21 mouse cellular contexts compared by ENCODE assay signal in genomic region chr5:36560490-36560889, GRCm38 (mm10). TPM values are rescaled to one million over a fixed set of nuclear protein-coding genes. Genes with fewer than 3 reads are reported as not detected.
A peak's percentile ranks its signal among the peaks of the same experiment; 100 is the strongest.
DNase-seq lines count a peak whose midpoint lies in the region; ATAC-seq and TF ChIP-seq lines count a peak whose summit lies in the region.
"Had no signal": no experiment of that assay in that cellular context is flagged by ENCODE, and none has a peak within 500 bp of the region (broad histone marks: within the 10 kb centered on the region; RNA-seq: fewer than 3 reads in every experiment).

No protein-coding gene starts in this region.

- TF ChIP-seq CTCF in lung, postnatal 0 days (IDR thresholded peaks at IDR 0.05), result no peak
- TF ChIP-seq CTCF in liver, postnatal 0 days (IDR thresholded peaks at IDR 0.05; ENCODE audit: low read depth), result no peak

- no peak overlapping the region for H3K4me3 ChIP-seq in heart, embryonic 15.5 days
- no peak overlapping the region for H3K4me3 ChIP-seq in lung, postnatal 0 days (ENCODE audit: low read depth, low read length)
- H3K4me3 ChIP-seq in liver, postnatal 0 days (ENCODE audit: low read depth, low read length), result no peak overlapping the region
- H3K4me3 ChIP-seq: heart, embryonic 10.5 days; limb, embryonic 13.5 days; midbrain, embryonic 12.5 days; neural tube, embryonic 13.5 days had no signal

- peaks cover 24% of the 10 kb centered on the region for H3K4me1 ChIP-seq in heart, embryonic 15.5 days (replicated peaks)
- H3K4me1 ChIP-seq in lung, postnatal 0 days (ENCODE audit: insufficient read depth, low read depth, low read length), result peaks cover 11% of the 10 kb centered on the region
- peaks cover 71% of the 10 kb centered on the region for H3K4me1 ChIP-seq in liver, postnatal 0 days (ENCODE audit: insufficient read depth)

- no peak for DNase-seq in heart, postnatal 10 days
- DNase-seq in lung, postnatal 0 days (ENCODE audit: low spot score), result no peak
- no peak for DNase-seq in lung, postnatal 14 days
- DNase-seq in liver, postnatal 0 days, result no peak
- no peak for DNase-seq in left cerebral cortex, postnatal 36 days (ENCODE audit: low spot score in 2 of 2)
- DNase-seq in thymus, postnatal 25 days, result no peak
- DNase-seq: adrenal gland, postnatal 14 days; cerebellum, adult 11-12 months; cerebellum, postnatal 14 days; embryo, embryonic 11 days; lung, embryonic 14.5 days; spleen, adult 18-20 months; thymus, postnatal 14 days had no signal

- ATAC-seq in heart, embryonic 15.5 days (replicated peaks; ENCODE audit: insufficient number of reproducible peaks, insufficient read depth, low FRiP score, low read depth), result no peak
- no peak for ATAC-seq in lung, postnatal 0 days
- peak; percentile 33 for ATAC-seq in liver, postnatal 0 days
- ATAC-seq: forebrain, embryonic 16.5 days; hindbrain, embryonic 16.5 days had no signal

- 86% methylated on average over 4 of the region's 4 CpGs for WGBS in heart, embryonic 15.5 days
- 94% methylated on average over 4 of the region's 4 CpGs for WGBS in lung, postnatal 0 days
- WGBS in liver, postnatal 0 days (ENCODE audit: insufficient replicate concordance), result 69% methylated on average over 4 of the region's 4 CpGs

- H3K27ac ChIP-seq in heart, embryonic 15.5 days, result 0 out of 2 replicates have a peak overlapping the region, but pooled peaks have one; percentile 25
- 0 out of 2 replicates have a peak overlapping the region, but pooled peaks have one; percentile 51 for H3K27ac ChIP-seq in lung, postnatal 0 days (ENCODE audit: low read length)
- H3K27ac ChIP-seq in liver, postnatal 0 days (ENCODE audit: low read depth), result peak overlapping the region; percentile 78
- H3K27ac ChIP-seq: heart, embryonic 10.5 days; midbrain, embryonic 12.5 days; neural tube, embryonic 13.5 days had no signal

- H3K4me2 ChIP-seq in heart, embryonic 15.5 days, result no peak overlapping the region
- H3K4me2 ChIP-seq in lung, postnatal 0 days (replicated peaks; ENCODE audit: low read depth, low read length), result no peak overlapping the region
- H3K4me2 ChIP-seq in liver, postnatal 0 days (ENCODE audit: low read depth, low read length), result no peak overlapping the region
- H3K4me2 ChIP-seq: limb, embryonic 13.5 days; lung, embryonic 14.5 days; midbrain, embryonic 12.5 days; neural tube, embryonic 13.5 days had no signal

- no peaks in the 10 kb centered on the region for H3K9me3 ChIP-seq in heart, embryonic 15.5 days (replicated peaks)
- no peaks in the 10 kb centered on the region for H3K9me3 ChIP-seq in lung, postnatal 0 days (ENCODE audit: low read length)
- no peaks in the 10 kb centered on the region for H3K9me3 ChIP-seq in liver, postnatal 0 days (ENCODE audit: low read length)
- H3K9me3 ChIP-seq: heart, embryonic 10.5 days; limb, embryonic 13.5 days; midbrain, embryonic 12.5 days; neural tube, embryonic 13.5 days had no signal

- no peak overlapping the region for H3K9ac ChIP-seq in heart, embryonic 15.5 days
- no peak overlapping the region for H3K9ac ChIP-seq in lung, postnatal 0 days (replicated peaks; ENCODE audit: low read depth)
- H3K9ac ChIP-seq in liver, postnatal 0 days (replicated peaks), result no peak overlapping the region
- H3K9ac ChIP-seq: limb, embryonic 13.5 days; lung, embryonic 14.5 days; neural tube, embryonic 13.5 days had no signal

- H3K27me3 ChIP-seq in heart, embryonic 15.5 days, result no peaks in the 10 kb centered on the region
- no peaks in the 10 kb centered on the region for H3K27me3 ChIP-seq in lung, postnatal 0 days (replicated peaks; ENCODE audit: insufficient read depth, low read length)
- no peaks in the 10 kb centered on the region for H3K27me3 ChIP-seq in liver, postnatal 0 days (ENCODE audit: insufficient read depth, low read length)
- H3K27me3 ChIP-seq: CH12.LX; limb, embryonic 13.5 days; midbrain, embryonic 12.5 days; neural tube, embryonic 13.5 days had no signal

- intact Hi-C loops in heart, postnatal 10 days (cut with DNase I), result no loop called here
- intact Hi-C loops in left cerebral cortex, postnatal 36 days (cut with DNase I), result no loop called here

- H3K36me3 ChIP-seq in heart, embryonic 15.5 days, result no peaks in the 10 kb centered on the region
- no peaks in the 10 kb centered on the region for H3K36me3 ChIP-seq in lung, postnatal 0 days (ENCODE audit: insufficient read depth, low read length)
- no peaks in the 10 kb centered on the region for H3K36me3 ChIP-seq in liver, postnatal 0 days (replicated peaks; ENCODE audit: insufficient read depth, low read length)
- H3K36me3 ChIP-seq: heart, embryonic 10.5 days; limb, embryonic 13.5 days; midbrain, embryonic 12.5 days; neural tube, embryonic 13.5 days had no signal

- no peak for TF ChIP-seq EP300 in lung, postnatal 0 days (IDR thresholded peaks at IDR 0.05)
- no peak for TF ChIP-seq EP300 in liver, postnatal 0 days (IDR thresholded peaks at IDR 0.05; ENCODE audit: low read depth)

RNA-seq across cellular contexts. Expression of gene Tbc1d14, which starts 32.6 kb away (rescaled TPM):
- polyA plus RNA-seq in heart, embryonic 15.5 days (2015; fragmentation: Nextera tagmentation; extraction: Ambion mirVana), result 14.8 and 20.2 TPM in 2 replicates
- total RNA-seq in heart, postnatal 10 days (2021), result 10 to 100 TPM; 19.4 to 22.8 TPM
- polyA plus RNA-seq in lung, postnatal 0 days (2015; fragmentation: Nextera tagmentation; extraction: Ambion mirVana), result 13.8 and 15.0 TPM in 2 replicates
- 5.7 and 6.5 TPM in 2 replicates for polyA plus RNA-seq in liver, postnatal 0 days (2015; fragmentation: Nextera tagmentation; extraction: Ambion mirVana)
- total RNA-seq in left cerebral cortex, postnatal 36 days (2021), result 10 to 100 TPM; 73.1 to 79.2 TPM

Comparison
In these comparisons a context has a peak if more than half of its experiments do, and no peak if none do; other contexts are left out.
1. H3K27ac ChIP-seq: peak in every context shown above with its lines; median percentile 78 in liver, postnatal 0 days; 51 in lung, postnatal 0 days; 25 in heart, embryonic 15.5 days.